Mouse (Mus musculus): ENCODE results near the gene Zc3h7b. TPM values are rescaled to one million over a fixed set of nuclear protein-coding genes. Genes with fewer than 3 reads are reported as not detected.

The Zc3h7b gene
- polyA plus RNA-seq, 1 experiment = 50.6 TPM

- H3K4me3 ChIP-seq (ENCODE audit: insufficient read depth, low read length) = peak within 1 kb of the TSS; percentile 0; the same call in 1 of the 2 replicates
- H3K4me1 ChIP-seq (ENCODE audit: control insufficient read depth, insufficient read depth, low read length) = peaks cover 18% of the 10 kb centered on the region
- peak; percentile 52 for TF ChIP-seq POLR2A (IDR thresholded peaks at IDR 0.05; ENCODE audit: low read depth, low read length)
- TF ChIP-seq CTCF (IDR thresholded peaks at IDR 0.05; ENCODE audit: borderline replicate concordance, insufficient read depth, low read length) = no peak
- no peak within 1 kb of the TSS for H3K27ac ChIP-seq (ENCODE audit: insufficient read depth, low read length)
These were observed 57.4 kb downstream of the Zc3h7b start, which contains the start of gene Tef for GRCm38 (mm10) chr15:81802001-81802890. TSS of gene Tef (plus strand) at chr15:81802421.

- TF ChIP-seq CTCF (IDR thresholded peaks at IDR 0.05; ENCODE audit: borderline replicate concordance, insufficient read depth, low read length) (no peak), POLR2A (IDR thresholded peaks at IDR 0.05; ENCODE audit: low read depth, low read length) (no peak)
- Histone ChIP-seq H3K27ac (ENCODE audit: insufficient read depth, low read length) (no peak overlapping the region), H3K4me1 (ENCODE audit: control insufficient read depth, insufficient read depth, low read length) (peaks cover 18% of the 10 kb centered on the region), H3K4me3 (ENCODE audit: insufficient read depth, low read length) (peak overlapping the region; percentile 0; the same call in 1 of the 2 replicates)
These were observed 58.1 kb downstream of the Zc3h7b start for GRCm38 (mm10) chr15:81802941-81803351.

DNA sequence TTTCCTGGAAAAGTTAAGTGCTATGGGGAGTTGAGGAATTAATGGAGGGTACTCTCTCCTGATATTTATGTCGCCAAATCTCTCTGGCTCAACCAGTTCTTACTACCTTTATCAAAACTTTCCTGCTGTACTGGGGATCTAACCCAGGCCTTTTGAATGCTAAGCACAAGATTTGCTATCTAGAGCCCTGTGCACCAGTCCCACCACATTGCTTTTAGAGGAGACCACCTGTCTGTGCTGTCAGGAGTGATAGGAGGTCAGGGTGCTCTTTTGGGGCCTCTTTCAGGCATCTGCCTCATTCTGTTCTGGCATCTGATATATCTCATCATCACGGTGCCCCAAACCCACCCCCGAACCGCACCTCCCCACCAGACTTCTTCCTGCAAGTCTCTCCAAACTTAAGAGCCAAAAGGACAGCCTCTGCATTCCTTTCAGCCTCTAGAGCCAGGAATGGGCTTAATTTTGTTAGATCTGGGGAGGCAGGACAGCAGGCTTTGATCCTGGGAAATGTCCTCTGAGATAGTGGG is 58.6 kb downstream of the Zc3h7b start:
- Histone ChIP-seq H3K4me1 (ENCODE audit: control insufficient read depth, insufficient read depth, low read length) (peaks cover 18% of the 10 kb centered on the region), H3K27ac (ENCODE audit: insufficient read depth, low read length) (no peak overlapping the region), H3K4me3 (ENCODE audit: insufficient read depth, low read length) (no peak overlapping the region)
- TF ChIP-seq POLR2A (IDR thresholded peaks at IDR 0.05; ENCODE audit: low read depth, low read length) (no peak), CTCF (IDR thresholded peaks at IDR 0.05; ENCODE audit: borderline replicate concordance, insufficient read depth, low read length) (no peak)

DNA sequence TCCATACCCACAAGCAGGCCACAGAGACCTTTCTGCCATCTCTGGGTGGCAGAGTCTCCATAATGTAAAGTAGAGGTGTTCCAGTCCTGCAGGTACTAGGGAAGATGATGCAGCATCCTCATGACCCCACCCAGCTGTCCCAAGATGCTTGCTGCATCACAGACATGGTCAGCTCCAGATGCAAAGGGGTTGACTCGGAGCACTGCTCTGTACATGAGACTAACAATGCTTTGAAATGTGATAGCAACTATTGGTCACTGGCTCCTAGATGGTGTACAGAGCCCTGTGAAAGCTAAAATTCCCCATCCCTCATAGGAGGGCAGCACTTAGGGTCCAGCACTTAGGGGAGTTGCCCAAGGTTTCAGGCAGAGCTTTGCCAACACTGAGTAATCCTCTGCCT is 59.3 kb downstream of the Zc3h7b start:
- peaks cover 19% of the 10 kb centered on the region for H3K4me1 ChIP-seq (ENCODE audit: control insufficient read depth, insufficient read depth, low read length)
- no peak overlapping the region for H3K27ac ChIP-seq (ENCODE audit: insufficient read depth, low read length)
- no peak for TF ChIP-seq POLR2A (IDR thresholded peaks at IDR 0.05; ENCODE audit: low read depth, low read length)
- TF ChIP-seq CTCF (IDR thresholded peaks at IDR 0.05; ENCODE audit: borderline replicate concordance, insufficient read depth, low read length) = no peak
- no peak overlapping the region for H3K4me3 ChIP-seq (ENCODE audit: insufficient read depth, low read length)

GRCm38 (mm10) chr15:81804883-81805282 is 60.0 kb downstream of the Zc3h7b start:
- no peak overlapping the region for H3K4me3 ChIP-seq (ENCODE audit: insufficient read depth, low read length)
- H3K27ac ChIP-seq (ENCODE audit: insufficient read depth, low read length) = no peak overlapping the region
- H3K4me1 ChIP-seq (ENCODE audit: control insufficient read depth, insufficient read depth, low read length) = peaks cover 20% of the 10 kb centered on the region
- TF ChIP-seq CTCF (IDR thresholded peaks at IDR 0.05; ENCODE audit: borderline replicate concordance, insufficient read depth, low read length) = no peak
- no peak for TF ChIP-seq POLR2A (IDR thresholded peaks at IDR 0.05; ENCODE audit: low read depth, low read length)

GRCm38 (mm10) chr15:81805624-81806023 is 60.8 kb downstream of the Zc3h7b start:
- no peak overlapping the region for H3K27ac ChIP-seq (ENCODE audit: insufficient read depth, low read length)
- H3K4me3 ChIP-seq (ENCODE audit: insufficient read depth, low read length) = no peak overlapping the region
- H3K4me1 ChIP-seq (ENCODE audit: control insufficient read depth, insufficient read depth, low read length) = peaks cover 20% of the 10 kb centered on the region
- TF ChIP-seq CTCF (IDR thresholded peaks at IDR 0.05; ENCODE audit: borderline replicate concordance, insufficient read depth, low read length) = no peak
- no peak for TF ChIP-seq POLR2A (IDR thresholded peaks at IDR 0.05; ENCODE audit: low read depth, low read length)

DNA sequence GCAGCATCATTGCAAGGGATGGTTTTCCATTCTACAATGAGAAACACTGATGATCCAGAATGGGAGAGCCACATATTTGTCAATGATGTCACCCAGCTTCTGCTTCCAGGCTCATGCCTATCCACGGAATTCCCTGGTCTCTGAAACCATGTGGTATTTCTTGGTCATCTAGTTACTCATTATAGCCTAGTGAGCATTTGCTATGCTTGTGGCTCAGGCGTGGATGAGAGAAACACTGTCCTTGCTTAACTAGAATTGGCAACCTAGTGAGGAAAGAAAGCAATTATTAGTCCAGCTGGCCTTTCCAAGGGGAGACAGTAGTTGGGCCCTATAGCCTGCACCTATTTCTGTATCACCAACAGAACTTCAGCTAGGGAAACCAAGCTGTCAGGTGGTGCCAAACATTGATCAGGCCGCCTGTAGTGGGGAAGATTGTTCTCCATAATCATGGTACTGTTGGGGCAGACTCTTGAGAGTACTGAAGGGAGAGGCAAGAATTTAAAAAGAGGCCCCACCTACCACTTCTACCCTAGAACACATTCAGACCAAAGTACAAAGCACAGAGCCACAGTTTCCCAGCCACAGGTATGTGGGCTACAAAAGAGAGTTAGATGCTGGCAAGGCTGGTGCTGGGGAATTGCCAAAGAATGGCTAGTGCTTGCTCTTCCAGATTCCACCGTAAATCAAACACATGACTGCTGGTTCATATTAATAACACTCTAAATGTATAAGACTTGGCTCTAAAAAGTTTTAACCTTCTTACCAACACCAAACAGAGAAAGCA is 62.0 kb downstream of the Zc3h7b start:
- H3K4me1 ChIP-seq (ENCODE audit: control insufficient read depth, insufficient read depth, low read length) = peaks cover 20% of the 10 kb centered on the region

DNA sequence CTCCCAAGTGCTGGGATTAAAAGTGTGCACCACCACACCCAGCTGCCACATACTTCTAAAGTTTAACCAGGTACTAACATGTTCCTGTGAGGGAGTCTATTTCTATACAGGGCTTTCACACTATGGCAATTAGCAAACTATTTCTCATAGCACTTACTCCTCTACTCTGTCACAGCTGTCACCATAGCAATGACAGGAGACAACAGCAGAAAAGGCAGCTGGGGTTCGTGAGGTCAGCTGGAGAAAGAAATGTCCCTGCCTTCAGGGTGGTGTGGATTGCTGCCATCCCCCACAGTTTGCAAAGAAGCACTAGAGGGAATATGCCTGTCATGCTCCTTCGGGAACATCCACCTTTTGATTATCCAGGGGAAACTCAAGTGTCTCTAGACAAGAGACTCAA is 63.9 kb downstream of the Zc3h7b start:
- TF ChIP-seq CTCF (IDR thresholded peaks at IDR 0.05; ENCODE audit: borderline replicate concordance, insufficient read depth, low read length) = no peak
- TF ChIP-seq POLR2A (IDR thresholded peaks at IDR 0.05; ENCODE audit: low read depth, low read length) = no peak
- H3K27ac ChIP-seq (ENCODE audit: insufficient read depth, low read length) = no peak overlapping the region
- H3K4me1 ChIP-seq (ENCODE audit: control insufficient read depth, insufficient read depth, low read length) = peaks cover 17% of the 10 kb centered on the region
- no peak overlapping the region for H3K4me3 ChIP-seq (ENCODE audit: insufficient read depth, low read length)

More for the DNA sequence above, 62.0 kb downstream of the Zc3h7b start:
- Histone ChIP-seq H3K4me3 (ENCODE audit: insufficient read depth, low read length) (no peak overlapping the region), H3K27ac (ENCODE audit: insufficient read depth, low read length) (no peak overlapping the region)
- TF ChIP-seq POLR2A (IDR thresholded peaks at IDR 0.05; ENCODE audit: low read depth, low read length) = no peak
- TF ChIP-seq CTCF (IDR thresholded peaks at IDR 0.05; ENCODE audit: borderline replicate concordance, insufficient read depth, low read length) = no peak

DNA sequence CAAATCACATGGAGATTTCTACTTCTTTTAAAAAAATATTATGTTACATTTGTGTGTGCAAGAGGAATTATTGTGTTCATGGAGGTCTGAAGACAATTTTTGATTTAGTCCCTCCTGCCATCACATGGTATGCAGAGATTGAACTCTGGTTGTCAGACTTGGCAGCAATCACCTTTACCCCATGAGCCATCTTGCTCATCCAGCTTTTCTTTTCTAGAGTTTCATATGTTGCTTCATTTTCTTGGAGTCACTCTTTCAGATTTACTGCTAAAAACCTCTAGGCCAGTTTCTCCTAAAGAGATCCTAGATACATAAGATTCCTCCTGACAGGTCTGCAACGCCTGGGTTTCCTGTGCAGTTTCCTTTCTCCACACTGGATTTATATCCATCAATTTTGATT is 64.7 kb downstream of the Zc3h7b start:
- peak overlapping the region; percentile 53 for H3K27ac ChIP-seq (ENCODE audit: insufficient read depth, low read length)
- H3K4me3 ChIP-seq (ENCODE audit: insufficient read depth, low read length) = 0 out of 2 replicates have a peak overlapping the region, but pooled peaks have one; percentile 9
- no peak for TF ChIP-seq POLR2A (IDR thresholded peaks at IDR 0.05; ENCODE audit: low read depth, low read length)
- TF ChIP-seq CTCF (IDR thresholded peaks at IDR 0.05; ENCODE audit: borderline replicate concordance, insufficient read depth, low read length) = no peak
- H3K4me1 ChIP-seq (ENCODE audit: control insufficient read depth, insufficient read depth, low read length) = peaks cover 17% of the 10 kb centered on the region

Data from embryonic fibroblast, embryonic 13.5 days (primary cell).